Mouse (Mus musculus) naive thymus-derived CD4-positive, alpha-beta T cell, adult 2 months (primary cell): Measurements from ENCODE around the gene Nell1.
"Not testable (repeated sequence)": the region's sequence is repeated elsewhere in the genome, so short reads cannot be mapped to it uniquely, and the experiment has no call there.

Experiments
- DNase-seq: peaks from one replicate; pipeline ENCODE4 v3.0.0-alpha.2; 2011; ENCODE audit warnings: low read depth

The Nell1 gene

GRCm38 (mm10) chr7:49974841-49975440 lies at the start of gene Nell1:
Gene Nell1, plus strand, starts transcription at chr7:49974864.
- DNase-seq, result no peak

DNA sequence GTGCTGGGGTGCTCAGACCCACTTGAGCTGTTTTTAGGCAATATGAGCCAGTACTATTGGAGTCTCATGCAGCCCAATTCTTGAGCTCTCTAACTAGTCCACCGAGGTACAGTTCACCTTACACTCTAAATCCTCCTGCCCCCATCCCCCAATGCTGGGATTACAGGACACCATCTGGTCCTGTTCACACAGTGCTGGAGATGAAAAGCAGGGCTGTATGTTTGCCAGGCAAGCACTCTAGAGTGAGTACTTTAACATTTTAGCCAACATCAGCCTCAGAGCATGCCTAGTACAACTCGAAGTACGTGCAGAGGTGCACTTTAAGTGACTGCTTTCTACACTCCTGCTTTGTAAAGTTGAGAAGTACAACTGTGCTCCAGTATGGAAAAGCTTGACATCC lies 46.1 kb upstream of the Nell1 start:
- DNase-seq, result no peak

DNA sequence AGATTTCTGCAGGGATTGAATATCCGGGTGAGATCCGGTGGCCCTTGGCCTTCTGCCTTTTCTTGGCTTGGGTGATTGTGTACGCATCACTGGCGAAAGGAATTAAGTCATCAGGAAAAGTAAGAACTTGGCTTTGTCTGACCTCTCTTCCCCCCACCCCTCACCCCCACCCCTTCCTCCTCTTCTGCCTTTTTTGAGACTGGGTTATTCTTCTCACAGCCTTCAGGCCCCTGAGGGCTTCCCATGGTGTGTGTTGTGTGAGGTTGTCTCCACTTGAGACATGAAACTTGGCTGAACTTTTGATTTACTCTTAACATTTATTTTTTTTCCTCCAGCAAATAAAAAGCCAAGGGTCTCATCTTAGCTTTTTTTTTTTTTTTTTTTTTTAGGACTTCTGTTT lies 44.7 kb upstream of the Nell1 start:
- DNase-seq, result no peak

GRCm38 (mm10) chr7:49933386-49934115 lies 41.1 kb upstream of the Nell1 start:
- not testable (repeated sequence) for DNase-seq

- DNase-seq, result no peak
Observed at GRCm38 (mm10) chr7:49936821-49937220, 37.8 kb upstream of the Nell1 start.

- DNase-seq, result no peak
Observed at GRCm38 (mm10) chr7:49942023-49942422, 32.6 kb upstream of the Nell1 start.

GRCm38 (mm10) chr7:49942490-49942889 lies 32.2 kb upstream of the Nell1 start:
- no peak for DNase-seq

GRCm38 (mm10) chr7:49946691-49947090 lies 28.0 kb upstream of the Nell1 start:
- DNase-seq, result no peak

GRCm38 (mm10) chr7:49953546-49954181 lies 21.0 kb upstream of the Nell1 start:
- peak; percentile 6 for DNase-seq

DNA sequence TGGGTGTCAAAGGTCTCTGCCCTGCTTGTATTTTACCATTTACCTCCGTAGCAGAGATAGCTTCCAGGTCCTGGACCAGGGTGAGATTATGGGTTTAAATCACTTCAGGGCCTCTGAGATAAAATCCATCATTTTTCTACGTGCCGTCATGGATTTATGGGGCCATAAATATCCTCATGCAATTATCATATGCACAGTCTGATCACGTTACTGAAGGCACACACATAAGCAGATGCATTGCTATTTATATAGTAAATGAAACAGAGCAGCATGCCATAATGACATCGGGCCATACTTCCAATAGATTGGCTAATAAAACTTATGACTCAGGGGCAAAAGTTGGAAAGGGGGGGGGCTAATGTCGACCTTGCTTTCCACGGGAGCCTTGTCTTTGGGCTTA lies 19.8 kb upstream of the Nell1 start:
- no peak for DNase-seq

DNA sequence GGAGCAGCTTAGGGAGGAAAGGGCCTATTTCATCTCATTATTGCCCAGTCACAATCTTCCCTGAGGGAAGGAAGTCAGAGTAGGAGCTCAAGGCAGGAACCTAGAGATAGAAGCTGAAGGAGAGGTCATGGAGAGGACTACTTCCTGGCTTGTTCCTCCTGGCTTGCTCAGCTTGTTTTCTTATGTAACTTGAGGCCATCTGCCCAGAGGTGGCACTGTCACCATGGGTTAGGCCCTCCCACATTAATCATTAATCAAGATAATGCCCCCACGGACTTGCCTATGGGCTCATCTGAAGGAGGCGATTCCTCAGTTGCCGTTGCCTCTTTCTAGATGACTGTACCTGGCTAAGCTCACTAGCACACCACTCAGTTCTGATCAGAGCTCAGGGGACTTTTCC lies 17.5 kb upstream of the Nell1 start:
- no peak for DNase-seq

DNA sequence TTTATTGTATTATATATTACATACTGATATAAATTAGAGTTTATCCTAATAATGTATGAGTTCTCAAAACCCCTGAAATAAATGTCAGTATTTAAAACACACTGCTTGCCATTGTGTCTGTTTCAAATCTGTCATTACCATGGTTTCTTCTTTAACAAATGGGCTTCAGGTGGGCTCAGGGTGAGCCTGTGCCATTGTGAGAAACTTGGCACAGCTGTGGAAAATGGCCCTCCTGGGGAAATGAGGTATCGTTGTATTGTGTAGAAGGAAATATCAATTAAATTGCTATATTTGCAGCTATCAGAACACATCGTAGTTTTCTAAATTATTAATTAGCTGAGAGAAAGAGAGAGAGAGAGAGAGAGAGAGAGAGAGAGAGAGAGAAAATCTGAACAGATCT lies 10.9 kb upstream of the Nell1 start:
- DNase-seq, result no peak

DNA sequence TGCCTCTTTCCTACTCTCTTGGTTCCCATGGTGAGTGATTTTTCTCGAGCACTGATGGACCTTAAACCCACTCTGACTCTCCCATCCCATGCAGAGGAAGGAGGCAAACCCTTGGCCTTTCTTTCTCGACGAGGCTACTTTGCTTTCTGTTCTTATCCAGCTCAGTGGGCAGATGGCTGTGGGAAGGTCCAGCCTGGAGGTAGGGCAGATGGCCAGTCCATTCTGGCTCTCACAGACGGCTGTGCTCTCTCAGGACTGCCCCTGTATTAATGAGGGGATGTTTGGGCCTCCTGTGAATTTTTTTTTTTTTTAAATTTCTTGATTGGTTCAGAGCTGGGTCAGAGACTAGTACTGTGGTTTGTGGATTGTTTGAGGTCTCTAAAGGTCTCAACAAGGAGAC lies 5.1 kb upstream of the Nell1 start:
- DNase-seq, result no peak

DNA sequence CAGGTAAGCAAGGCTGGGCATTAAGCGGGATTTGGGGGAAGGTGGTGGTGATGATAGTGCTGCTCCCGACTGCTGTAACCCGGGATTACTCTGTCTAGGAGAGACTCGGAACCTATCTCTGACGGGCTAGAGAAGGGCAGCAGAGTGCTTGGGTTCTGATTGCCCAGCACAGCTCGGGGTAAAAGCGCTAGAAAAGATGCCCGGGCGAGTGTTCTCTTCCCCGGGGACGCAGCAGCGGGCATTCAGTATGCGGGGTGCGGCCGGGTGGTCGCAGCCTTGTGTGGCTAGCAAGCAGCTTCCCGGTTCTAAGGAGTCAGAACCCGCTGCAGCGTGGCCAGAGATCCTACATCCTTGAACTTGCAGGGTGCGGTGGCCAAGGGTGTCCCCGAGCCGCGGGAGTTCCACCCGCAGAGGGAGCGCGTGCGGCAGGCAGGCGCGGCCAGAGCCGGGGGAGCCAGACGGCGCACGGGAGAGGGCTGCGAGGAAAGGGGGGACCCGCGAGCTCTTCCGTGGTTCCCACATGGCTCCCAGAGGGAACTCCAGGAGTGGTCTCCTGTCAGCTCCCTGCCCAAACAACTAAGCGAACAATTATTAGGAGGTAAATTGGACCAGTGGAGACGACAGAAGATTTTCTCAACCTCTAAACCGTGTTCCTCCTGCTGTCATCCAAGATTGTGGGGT lies 917 bp downstream of the Nell1 start:
- DNase-seq, result no peak

DNA sequence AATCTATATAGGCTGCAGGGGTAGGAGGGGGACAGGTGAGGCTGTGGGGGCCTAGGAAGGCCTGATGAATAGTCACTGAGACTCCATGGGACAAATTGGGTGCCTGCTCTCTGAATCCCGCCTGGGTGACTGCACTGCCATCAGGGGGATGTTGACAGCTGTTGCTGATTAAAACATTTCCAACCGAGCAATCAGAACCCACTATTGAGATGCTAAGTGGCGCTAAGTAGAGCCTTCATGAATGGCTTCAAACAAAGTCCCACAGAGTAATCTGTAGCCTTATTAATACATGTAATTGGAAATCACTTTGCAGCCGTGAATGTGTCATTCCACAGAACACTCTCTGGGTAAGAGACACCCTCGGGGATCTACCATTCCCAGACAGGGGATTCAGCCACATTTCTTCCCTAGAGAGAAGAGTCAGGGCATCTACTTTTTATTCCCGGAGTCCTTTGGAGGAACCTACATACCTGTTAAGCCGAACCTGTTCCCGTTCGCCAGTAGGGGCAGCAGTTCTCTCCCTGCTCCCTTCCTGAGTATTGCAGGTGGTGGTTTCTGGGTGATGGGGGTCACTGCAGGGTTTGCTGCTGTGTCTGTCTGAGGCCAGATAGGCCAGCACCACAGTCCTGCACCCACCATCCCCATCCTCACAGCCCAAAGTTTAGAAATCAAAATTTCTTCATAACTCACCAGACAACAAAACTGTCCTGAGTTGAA lies 7.0 kb downstream of the Nell1 start:
- DNase-seq, result no peak

- DNase-seq, result no peak
Observed at GRCm38 (mm10) chr7:49984698-49985097, 10.0 kb downstream of the Nell1 start.

GRCm38 (mm10) chr7:49985947-49986346 lies 11.3 kb downstream of the Nell1 start:
- DNase-seq, result no peak

DNA sequence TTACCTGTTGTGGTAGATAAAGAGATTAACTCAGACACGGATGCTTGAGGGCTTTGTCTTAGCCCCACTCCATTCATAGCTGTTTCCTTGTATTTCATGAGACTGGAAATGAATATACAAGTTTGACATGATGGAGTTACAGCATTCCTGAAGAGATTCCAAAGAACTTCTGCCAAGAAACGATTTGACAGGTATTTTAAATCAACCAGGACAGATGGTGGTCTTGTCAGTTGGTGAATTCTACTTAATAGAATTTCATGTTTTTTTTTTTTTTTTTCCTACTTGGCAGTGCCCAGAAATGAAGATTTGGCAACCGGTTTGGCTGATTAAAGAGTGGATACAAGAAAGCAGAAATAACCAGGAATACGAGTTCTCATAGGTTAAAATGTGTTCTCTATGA lies 24.7 kb downstream of the Nell1 start:
- DNase-seq, result no peak

DNA sequence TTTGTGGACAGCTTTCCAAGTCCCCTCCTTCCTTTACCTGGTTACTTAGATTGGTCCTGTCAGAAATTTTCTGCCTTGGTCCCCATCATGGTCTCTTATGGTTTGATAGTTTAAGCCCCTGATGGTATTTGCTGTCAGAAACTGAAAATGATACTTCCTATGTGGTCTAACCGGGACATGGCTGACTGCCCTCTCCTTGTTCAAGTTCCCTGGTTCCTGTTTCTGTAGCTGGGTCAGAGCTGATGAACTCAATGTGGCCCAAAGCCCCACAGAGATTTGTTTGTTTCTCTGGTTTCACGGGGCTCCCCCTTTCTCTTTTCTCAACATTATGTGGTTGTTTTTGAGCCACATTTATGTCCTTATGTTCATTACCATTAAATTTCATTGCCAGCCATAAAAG lies 30.6 kb downstream of the Nell1 start:
- DNase-seq, result no peak

DNA sequence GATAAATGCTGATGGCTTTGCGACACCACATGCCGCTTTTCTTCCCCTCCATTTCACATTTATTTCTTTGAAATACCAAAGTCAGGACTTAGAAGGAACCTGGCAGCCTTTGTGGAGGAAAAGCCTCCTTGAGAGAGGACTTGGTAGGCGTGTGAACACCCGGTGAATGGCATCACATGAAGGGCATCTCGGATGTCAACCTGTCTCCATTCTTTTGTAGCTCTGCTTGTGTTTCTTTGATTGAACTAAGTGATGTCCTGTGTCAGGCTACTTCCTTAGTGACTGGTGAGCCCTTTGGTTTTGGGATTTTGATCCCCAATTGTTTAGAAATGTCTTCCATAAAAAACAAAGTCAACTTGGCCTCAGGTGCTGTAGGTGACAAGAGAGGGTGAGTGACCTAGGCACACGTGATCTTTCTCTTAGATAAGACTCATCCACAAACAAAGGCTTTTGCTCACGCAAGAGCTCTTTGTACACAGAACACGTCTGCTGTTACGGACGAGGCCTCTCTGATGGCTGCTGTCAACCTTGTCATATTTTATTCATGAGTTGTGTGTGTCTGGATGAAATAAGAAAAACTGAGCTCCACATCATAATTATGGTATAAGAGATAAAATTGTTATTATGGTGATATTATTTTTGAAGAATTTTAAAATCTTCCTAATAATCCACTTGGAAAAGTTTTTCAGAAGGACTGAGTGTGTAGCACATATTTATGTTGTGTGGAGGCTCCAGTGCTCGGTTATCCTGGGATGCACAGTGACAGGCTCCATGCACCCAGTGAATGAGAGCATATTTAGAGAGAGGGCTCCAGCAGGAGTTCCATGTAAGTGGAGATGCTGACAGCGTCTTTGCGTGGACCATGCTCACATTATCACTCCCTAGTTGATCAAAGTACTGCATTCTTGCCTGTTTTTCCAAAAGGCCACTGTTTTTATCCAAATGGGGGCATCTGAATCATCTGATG lies 60.8 kb downstream of the Nell1 start:
- DNase-seq, result no peak

DNA sequence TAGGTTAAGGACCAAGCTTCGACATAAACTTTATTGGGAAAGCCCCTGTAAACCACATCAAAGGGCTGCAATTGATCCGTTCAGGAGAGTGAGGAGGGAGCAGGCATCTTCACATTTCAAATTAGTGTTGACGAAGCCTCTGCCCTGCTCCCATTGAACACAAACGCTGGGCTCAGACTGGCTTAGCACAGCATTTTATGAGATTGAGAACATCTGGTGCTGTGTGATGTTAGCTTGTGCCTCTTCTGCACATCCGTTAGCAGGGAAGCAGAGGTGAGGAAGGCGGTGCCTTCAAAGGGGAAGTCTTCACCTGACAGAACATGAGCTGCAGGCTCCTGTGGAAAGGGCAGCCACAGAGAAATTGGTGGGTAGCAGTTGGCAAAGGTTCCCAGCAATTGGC lies 66.4 kb downstream of the Nell1 start:
- DNase-seq, result no peak
